Mouse (Mus musculus): ENCODE measurements around the gene Tmem136. TPM values are rescaled to one million over a fixed set of nuclear protein-coding genes. Genes with fewer than 3 reads are reported as not detected.

Gene Tmem136
- polyA plus RNA-seq, 1 experiment from 2014 or later, result 9.3 TPM

- Histone ChIP-seq H3K27me3 (ENCODE audit: insufficient read depth, low read length) (no peaks in the 10 kb centered on the region), H3K4me3 (replicated peaks; ENCODE audit: low read depth, low read length) (no peak overlapping the region), H3K36me3 (ENCODE audit: insufficient read depth, low read length) (no peaks in the 10 kb centered on the region), H3K9me3 (replicated peaks; ENCODE audit: low read length) (no peaks in the 10 kb centered on the region), H3K4me1 (replicated peaks; ENCODE audit: insufficient read depth, low read length) (no peaks in the 10 kb centered on the region), H3K9ac (ENCODE audit: low read depth, low read length) (no peak overlapping the region), H3K4me2 (ENCODE audit: low read length) (no peak overlapping the region), H3K27ac (no peak overlapping the region)
- DNase-seq (ENCODE audit: low spot score) (no peak), ATAC-seq (replicated peaks; ENCODE audit: low FRiP score, low read depth) (no peak)
- 83% methylated on average over 4 of the region's 4 CpGs for WGBS
- no peak for TF ChIP-seq CTCF (IDR thresholded peaks at IDR 0.05; ENCODE audit: low read depth)
Measured at GRCm38 (mm10) chr9:43145196-43145595, 28.8 kb upstream of the Tmem136 start.

- no peak overlapping the region for H3K4me2 ChIP-seq (ENCODE audit: low read length)
- no peak overlapping the region for H3K27ac ChIP-seq
- WGBS, result 70% methylated on average over 12 of the region's 12 CpGs
- ATAC-seq (replicated peaks; ENCODE audit: low FRiP score, low read depth), result no peak
- DNase-seq (ENCODE audit: low spot score), result peak; percentile 53
- no peaks in the 10 kb centered on the region for H3K4me1 ChIP-seq (replicated peaks; ENCODE audit: insufficient read depth, low read length)
- H3K27me3 ChIP-seq (ENCODE audit: insufficient read depth, low read length), result no peaks in the 10 kb centered on the region
- no peaks in the 10 kb centered on the region for H3K9me3 ChIP-seq (replicated peaks; ENCODE audit: low read length)
- peak; percentile 64 for TF ChIP-seq CTCF (IDR thresholded peaks at IDR 0.05; ENCODE audit: low read depth)
- H3K9ac ChIP-seq (ENCODE audit: low read depth, low read length), result no peak overlapping the region
- no peak overlapping the region for H3K4me3 ChIP-seq (replicated peaks; ENCODE audit: low read depth, low read length)
- H3K36me3 ChIP-seq (ENCODE audit: insufficient read depth, low read length), result no peaks in the 10 kb centered on the region
Measured at GRCm38 (mm10) chr9:43144206-43144810, 27.9 kb upstream of the Tmem136 start.

GRCm38 (mm10) chr9:43141839-43142238, 25.5 kb upstream of the Tmem136 start:
- ATAC-seq (replicated peaks; ENCODE audit: low FRiP score, low read depth), result no peak
- H3K9ac ChIP-seq (ENCODE audit: low read depth, low read length), result no peak overlapping the region
- DNase-seq (ENCODE audit: low spot score), result peak; percentile 94
- no peaks in the 10 kb centered on the region for H3K4me1 ChIP-seq (replicated peaks; ENCODE audit: insufficient read depth, low read length)
- no peaks in the 10 kb centered on the region for H3K27me3 ChIP-seq (ENCODE audit: insufficient read depth, low read length)
- peak; percentile 99 for TF ChIP-seq CTCF (IDR thresholded peaks at IDR 0.05; ENCODE audit: low read depth)
- no peak overlapping the region for H3K4me2 ChIP-seq (ENCODE audit: low read length)
- H3K36me3 ChIP-seq (ENCODE audit: insufficient read depth, low read length), result no peaks in the 10 kb centered on the region
- no peaks in the 10 kb centered on the region for H3K9me3 ChIP-seq (replicated peaks; ENCODE audit: low read length)
- no peak overlapping the region for H3K4me3 ChIP-seq (replicated peaks; ENCODE audit: low read depth, low read length)
- no peak overlapping the region for H3K27ac ChIP-seq
- 7% methylated on average over 4 of the region's 4 CpGs for WGBS

- Histone ChIP-seq H3K4me2 (ENCODE audit: low read length) (no peak overlapping the region), H3K27me3 (ENCODE audit: insufficient read depth, low read length) (no peaks in the 10 kb centered on the region), H3K9me3 (replicated peaks; ENCODE audit: low read length) (no peaks in the 10 kb centered on the region), H3K27ac (no peak overlapping the region), H3K4me1 (replicated peaks; ENCODE audit: insufficient read depth, low read length) (no peaks in the 10 kb centered on the region), H3K9ac (ENCODE audit: low read depth, low read length) (no peak overlapping the region), H3K36me3 (ENCODE audit: insufficient read depth, low read length) (no peaks in the 10 kb centered on the region), H3K4me3 (replicated peaks; ENCODE audit: low read depth, low read length) (no peak overlapping the region)
- WGBS, result 69% methylated on average over 3 of the region's 3 CpGs
- ATAC-seq (replicated peaks; ENCODE audit: low FRiP score, low read depth) (no peak), DNase-seq (ENCODE audit: low spot score) (no peak)
- TF ChIP-seq CTCF (IDR thresholded peaks at IDR 0.05; ENCODE audit: low read depth), result no peak
Measured at GRCm38 (mm10) chr9:43133525-43133924, 17.2 kb upstream of the Tmem136 start.

GRCm38 (mm10) chr9:43132380-43132779, 16.0 kb upstream of the Tmem136 start:
- no peak overlapping the region for H3K27ac ChIP-seq
- TF ChIP-seq CTCF (IDR thresholded peaks at IDR 0.05; ENCODE audit: low read depth), result no peak
- H3K9ac ChIP-seq (ENCODE audit: low read depth, low read length), result no peak overlapping the region
- DNase-seq (ENCODE audit: low spot score), result no peak
- H3K36me3 ChIP-seq (ENCODE audit: insufficient read depth, low read length), result no peaks in the 10 kb centered on the region
- no peak overlapping the region for H3K4me2 ChIP-seq (ENCODE audit: low read length)
- no peaks in the 10 kb centered on the region for H3K9me3 ChIP-seq (replicated peaks; ENCODE audit: low read length)
- no peaks in the 10 kb centered on the region for H3K27me3 ChIP-seq (ENCODE audit: insufficient read depth, low read length)
- WGBS, result 42% methylated on average over 4 of the region's 4 CpGs
- no peaks in the 10 kb centered on the region for H3K4me1 ChIP-seq (replicated peaks; ENCODE audit: insufficient read depth, low read length)
- no peak overlapping the region for H3K4me3 ChIP-seq (replicated peaks; ENCODE audit: low read depth, low read length)
- no peak for ATAC-seq (replicated peaks; ENCODE audit: low FRiP score, low read depth)

- no peak overlapping the region for H3K9ac ChIP-seq (ENCODE audit: low read depth, low read length)
- no peak for TF ChIP-seq CTCF (IDR thresholded peaks at IDR 0.05; ENCODE audit: low read depth)
- no peaks in the 10 kb centered on the region for H3K4me1 ChIP-seq (replicated peaks; ENCODE audit: insufficient read depth, low read length)
Measured at GRCm38 (mm10) chr9:43131940-43132339, 15.6 kb upstream of the Tmem136 start.

DNA sequence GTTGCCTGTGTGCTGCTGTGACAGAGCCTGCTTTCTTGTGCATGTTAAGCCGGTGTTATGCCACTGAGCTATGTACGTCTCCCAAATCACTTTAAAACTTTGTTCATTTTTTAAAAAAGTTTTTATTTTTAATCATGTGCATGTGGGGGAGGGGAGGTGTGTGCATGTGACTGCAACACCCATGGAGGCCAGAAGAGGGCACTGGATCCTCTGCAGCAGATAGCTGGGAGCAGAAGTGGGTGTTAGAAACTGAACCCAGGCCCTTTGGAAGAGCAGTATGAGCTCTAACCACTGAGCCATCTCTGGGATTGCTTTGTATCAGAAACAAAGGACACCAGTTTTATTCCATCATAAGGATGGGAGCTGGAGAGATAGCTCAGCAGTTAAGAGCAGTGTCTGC, 14.3 kb upstream of the Tmem136 start:
- no peaks in the 10 kb centered on the region for H3K36me3 ChIP-seq (ENCODE audit: insufficient read depth, low read length)
- DNase-seq (ENCODE audit: low spot score) (no peak), ATAC-seq (replicated peaks; ENCODE audit: low FRiP score, low read depth) (no peak)
- no peak overlapping the region for H3K9ac ChIP-seq (ENCODE audit: low read depth, low read length)
- H3K4me3 ChIP-seq (replicated peaks; ENCODE audit: low read depth, low read length), result no peak overlapping the region
- 93% methylated on average over 2 of the region's 2 CpGs for WGBS
- H3K9me3 ChIP-seq (replicated peaks; ENCODE audit: low read length), result no peaks in the 10 kb centered on the region
- peak; percentile 43 for TF ChIP-seq CTCF (IDR thresholded peaks at IDR 0.05; ENCODE audit: low read depth)
- no peak overlapping the region for H3K4me2 ChIP-seq (ENCODE audit: low read length)
- no peak overlapping the region for H3K27ac ChIP-seq
- H3K4me1 ChIP-seq (replicated peaks; ENCODE audit: insufficient read depth, low read length), result no peaks in the 10 kb centered on the region
- H3K27me3 ChIP-seq (ENCODE audit: insufficient read depth, low read length), result no peaks in the 10 kb centered on the region

More at GRCm38 (mm10) chr9:43131940-43132339, 15.6 kb upstream of the Tmem136 start:
- Histone ChIP-seq H3K4me2 (ENCODE audit: low read length) (no peak overlapping the region), H3K27me3 (ENCODE audit: insufficient read depth, low read length) (no peaks in the 10 kb centered on the region), H3K27ac (no peak overlapping the region), H3K9me3 (replicated peaks; ENCODE audit: low read length) (no peaks in the 10 kb centered on the region), H3K4me3 (replicated peaks; ENCODE audit: low read depth, low read length) (no peak overlapping the region), H3K36me3 (ENCODE audit: insufficient read depth, low read length) (no peaks in the 10 kb centered on the region)
- no peak; the same call in 1 of the 2 replicates for ATAC-seq (replicated peaks; ENCODE audit: low FRiP score, low read depth)
- 78% methylated on average over 5 of the region's 5 CpGs for whole genome bisulfite sequencing
- DNase-seq (ENCODE audit: low spot score), result no peak
